Mouse (Mus musculus) testis, postnatal 14 days (tissue): ENCODE measurements around the gene Mptx1.
"Not testable (repeated sequence)": the region's sequence is repeated elsewhere in the genome, so short reads cannot be mapped to it uniquely, and the experiment has no call there.

Source experiments
- DNase-seq: peaks from one replicate; pipeline ENCODE4 v3.0.0; 2021; ENCODE audit warnings: low spot score

The Mptx1 gene

GRCm38 (mm10) chr1:174330218-174330617 is at the start of gene Mptx1:
Mptx1 (plus strand) TSS chr1:174330518.
- no peak for DNase-seq

- no peak for DNase-seq
These were observed 27.2 kb upstream of the Mptx1 start for GRCm38 (mm10) chr1:174303162-174303561.

DNA sequence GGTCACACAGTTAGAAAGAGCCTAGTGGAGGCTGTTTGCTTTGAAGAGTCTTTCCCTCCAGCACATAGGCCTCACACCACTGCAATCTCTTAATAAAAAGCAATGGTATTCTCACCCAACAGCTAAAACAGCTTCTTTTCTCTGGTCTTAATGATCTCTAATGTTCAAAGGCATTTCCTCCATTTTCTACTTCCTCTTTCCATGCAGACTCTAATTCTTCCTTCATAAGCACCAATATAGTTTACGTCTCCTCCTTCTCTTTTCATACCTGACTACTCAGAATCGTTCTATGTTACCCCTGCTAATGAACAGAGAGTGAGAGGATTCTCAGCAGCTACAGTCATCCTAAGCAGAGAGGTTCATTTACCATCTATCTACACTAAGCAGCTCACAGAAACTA is 13.0 kb upstream of the Mptx1 start:
- DNase-seq: no peak

DNA sequence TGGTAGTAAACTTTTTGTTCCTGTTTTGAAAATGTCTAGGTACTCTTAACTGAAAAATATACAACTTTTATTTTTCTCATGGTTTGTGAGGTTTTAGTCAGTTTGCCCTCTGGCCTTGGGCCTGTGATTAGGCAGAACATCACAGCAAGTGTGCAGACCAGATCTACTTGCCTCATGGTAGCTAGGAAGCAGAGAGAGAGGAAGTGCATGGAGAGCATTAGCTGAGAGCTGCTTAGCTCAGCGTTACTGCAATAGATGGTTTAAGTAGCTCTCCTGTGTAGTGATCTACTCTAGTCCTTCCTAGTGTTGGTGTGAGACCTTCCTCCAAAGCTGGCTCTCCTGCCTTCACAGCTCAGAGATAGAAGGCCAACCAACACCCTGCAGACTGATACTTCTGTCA is 23.3 kb downstream of the Mptx1 start:
- DNase-seq: not testable (repeated sequence)

- no peak for DNase-seq
These were observed 24.3 kb downstream of the Mptx1 start for GRCm38 (mm10) chr1:174354640-174355039.

GRCm38 (mm10) chr1:174364882-174365451 is 34.6 kb downstream of the Mptx1 start, which contains the start of gene Olfr417:
Olfr417 (plus strand) TSS chr1:174365122.
- DNase-seq: no peak

DNA sequence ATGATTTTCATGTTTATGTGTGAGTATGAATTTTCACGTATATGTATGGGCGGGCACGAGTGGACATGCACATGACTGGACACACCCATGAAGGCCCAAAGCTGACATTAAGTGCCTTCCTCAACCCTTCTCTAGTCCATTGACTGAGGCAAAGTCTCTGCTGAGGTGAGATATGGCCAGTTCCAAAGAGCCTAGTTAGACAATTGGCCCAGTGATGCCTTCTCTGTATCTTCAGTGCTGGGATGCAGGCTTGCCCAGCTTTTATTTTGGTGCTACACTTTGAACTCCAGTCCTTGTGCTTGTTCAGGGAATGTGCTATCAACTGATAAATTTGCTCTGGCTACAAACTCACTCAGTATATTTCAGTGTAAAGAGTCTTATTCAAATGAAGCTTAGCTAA is 43.5 kb downstream of the Mptx1 start:
- DNase-seq: no peak
